Mouse (Mus musculus) kidney, adult 2 months (tissue): Measurements from ENCODE around the gene Ttyh3. TPM values are rescaled to one million over a fixed set of nuclear protein-coding genes. Genes with fewer than 3 reads are reported as not detected.
A peak's percentile ranks its signal among the peaks of the same experiment; 100 is the strongest.
"Not testable (repeated sequence)": the region's sequence is repeated elsewhere in the genome, so short reads cannot be mapped to it uniquely, and the experiment has no call there.

Experiments
- DNase-seq: peaks from one replicate; pipeline ENCODE4 v3.0.0; 2021
- H3K27ac ChIP-seq: fragments of 200-500 bp; 2 replicates; pipeline ENCODE4 v1.5.1; 2012; ENCODE audit warnings: low read depth, low read length, control low read depth, inconsistent platforms; ENCODE audit not compliant: insufficient read depth
- H3K27me3 ChIP-seq: fragments of 200-500 bp; replicated peaks from 2 replicates; pipeline ENCODE4 v1.6.1; 2012; ENCODE audit warnings: mild to moderate bottlenecking, moderate library complexity, low read length, inconsistent platforms; ENCODE audit not compliant: control insufficient read depth, insufficient read depth
- H3K36me3 ChIP-seq: fragments of 200-500 bp; 2 replicates; pipeline ENCODE4 v1.6.1; 2012; ENCODE audit warnings: mild to moderate bottlenecking, moderate library complexity, low read length, inconsistent platforms; ENCODE audit not compliant: control insufficient read depth, insufficient read depth
- H3K4me1 ChIP-seq: fragments of 200-500 bp; 2 replicates; pipeline ENCODE4 v1.6.1; 2011; ENCODE audit warnings: low read length; ENCODE audit not compliant: control insufficient read depth, insufficient read depth
- H3K4me3 ChIP-seq: fragments of 200-500 bp; 2 replicates; pipeline ENCODE4 v1.5.1; 2011; ENCODE audit warnings: mild to moderate bottlenecking, low read depth, low read length, control low read depth; ENCODE audit not compliant: insufficient read depth
- CTCF ChIP-seq: fragments of 200-500 bp; conservative IDR thresholded peaks from 2 replicates; pipeline ENCODE4 v1.5.1; 2011; ENCODE audit warnings: low read depth, mild to moderate bottlenecking, control low read depth, low read length, moderate library complexity, mixed read lengths; ENCODE audit not compliant: insufficient read depth, insufficient read length
- POLR2A ChIP-seq: fragments of 200-500 bp; IDR thresholded peaks from one replicate; pipeline ENCODE4 v1.6.1; 2011; ENCODE audit warnings: low read depth, low read length, control low read depth
- WGBS: fragments of 180-500 bp; shearing (Covaris S2); methylation state at CpG from one replicate; pipeline ENCODE4 v1.1.7; 2018; 5-methylcytosine and 5-hydroxymethylcytosine counted together
- polyA plus RNA-seq: library from polyadenylated mRNA; depleted of rRNA; stranded (reverse); fragments of >200 nt; gene quantifications from 2 replicates; pipeline ENCODE4 v1.2.3, GENCODE M21; 2012

The Ttyh3 gene
- polyA plus RNA-seq, 1 experiment, result 35.6 TPM

DNA sequence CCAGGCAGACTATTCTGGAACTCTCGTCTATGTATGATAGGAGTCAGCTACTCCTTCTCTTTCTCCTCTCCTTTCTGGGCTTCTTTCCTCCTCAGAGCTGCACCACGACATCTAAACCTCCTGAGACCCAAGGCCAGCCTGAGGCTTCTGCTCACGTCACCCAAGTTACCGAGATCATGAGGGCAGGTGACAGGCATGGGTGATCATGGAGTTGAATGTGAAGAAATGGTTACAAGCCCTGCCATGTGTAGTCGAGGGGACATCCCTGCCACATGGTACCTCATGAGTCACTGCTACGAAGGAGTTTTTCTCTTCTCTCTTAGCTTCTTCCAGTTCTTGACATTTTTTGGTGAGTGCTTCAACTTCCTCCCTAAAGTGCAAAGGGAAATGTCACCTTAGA, 28.3 kb upstream of the Ttyh3 start:
- Histone ChIP-seq H3K36me3 (no peaks in the 10 kb centered on the region), H3K27me3 (no peaks in the 10 kb centered on the region), H3K4me1 (no peaks in the 10 kb centered on the region), H3K4me3 (no peak overlapping the region), H3K27ac (no peak overlapping the region)
- no peak for TF ChIP-seq POLR2A
- no peak for TF ChIP-seq CTCF
- no peak for DNase-seq
- 73% methylated on average over 6 of the region's 6 CpGs for WGBS

GRCm38 (mm10) chr5:140675640-140676039, 26.8 kb upstream of the Ttyh3 start:
- 91% methylated on average over 11 of the region's 11 CpGs for WGBS

DNA sequence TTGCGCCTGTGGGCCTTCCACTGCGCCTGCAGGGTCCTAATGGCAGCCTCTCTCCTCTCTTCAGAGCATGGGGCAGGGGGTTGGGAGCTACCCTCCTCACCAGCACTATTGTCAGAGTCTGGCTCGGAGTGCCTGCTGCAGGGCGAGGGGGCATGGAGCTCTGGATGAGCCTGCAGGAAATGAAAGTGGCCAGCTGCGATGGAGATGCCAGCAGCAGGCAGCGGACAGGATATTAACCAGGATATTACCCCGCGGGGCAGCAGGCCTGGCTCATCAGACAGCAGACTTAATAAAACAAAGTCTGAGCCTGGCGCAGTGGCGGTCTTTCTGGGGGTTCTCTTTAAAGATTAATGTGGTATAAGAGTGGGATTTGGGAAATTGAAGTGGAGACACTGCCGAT, 26.2 kb upstream of the Ttyh3 start:
- TF ChIP-seq CTCF, result no peak
- no peak for TF ChIP-seq POLR2A
- no peak overlapping the region for H3K4me3 ChIP-seq
- no peaks in the 10 kb centered on the region for H3K27me3 ChIP-seq
- no peak overlapping the region for H3K27ac ChIP-seq
- no peak for DNase-seq
- 0 out of 2 replicates have a peak, but pooled peaks cover 3% of the 10 kb centered on the region for H3K36me3 ChIP-seq
- H3K4me1 ChIP-seq, result no peaks in the 10 kb centered on the region
- 66% methylated on average over 11 of the region's 11 CpGs for WGBS

More at GRCm38 (mm10) chr5:140675640-140676039, 26.8 kb upstream of the Ttyh3 start:
- Histone ChIP-seq H3K27me3 (no peaks in the 10 kb centered on the region), H3K36me3 (no peaks in the 10 kb centered on the region), H3K4me1 (no peaks in the 10 kb centered on the region), H3K27ac (no peak overlapping the region), H3K4me3 (no peak overlapping the region)
- no peak for DNase-seq
- no peak for TF ChIP-seq POLR2A

DNA sequence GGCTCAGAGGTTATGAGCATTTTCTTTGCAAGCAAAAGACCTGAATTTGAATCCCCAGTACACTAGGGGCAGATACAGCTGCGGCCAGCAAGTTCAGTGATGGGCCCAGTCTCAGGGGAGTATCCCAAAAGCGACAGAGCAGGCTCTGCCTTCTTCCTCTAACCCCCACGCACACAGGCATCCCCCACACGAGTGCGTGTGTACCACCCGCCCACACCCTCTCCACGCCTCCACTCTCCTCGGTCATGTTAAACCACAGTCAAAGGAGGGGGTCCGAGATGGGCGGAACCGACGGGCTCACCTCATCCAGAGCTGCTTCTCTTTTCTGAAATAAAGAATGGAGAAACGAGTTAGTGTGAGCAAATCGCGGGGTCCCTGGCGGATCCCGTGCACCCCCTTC, 25.2 kb upstream of the Ttyh3 start:
- no peaks in the 10 kb centered on the region for H3K27me3 ChIP-seq
- DNase-seq, result no peak
- WGBS, result 80% methylated on average over 17 of the region's 17 CpGs
- H3K36me3 ChIP-seq, result peaks cover 5% of the 10 kb centered on the region; the same call in 1 of the 2 replicates
- no peaks in the 10 kb centered on the region for H3K4me1 ChIP-seq
- H3K27ac ChIP-seq, result no peak overlapping the region
- TF ChIP-seq POLR2A, result no peak
- TF ChIP-seq CTCF, result no peak
- no peak overlapping the region for H3K4me3 ChIP-seq

DNA sequence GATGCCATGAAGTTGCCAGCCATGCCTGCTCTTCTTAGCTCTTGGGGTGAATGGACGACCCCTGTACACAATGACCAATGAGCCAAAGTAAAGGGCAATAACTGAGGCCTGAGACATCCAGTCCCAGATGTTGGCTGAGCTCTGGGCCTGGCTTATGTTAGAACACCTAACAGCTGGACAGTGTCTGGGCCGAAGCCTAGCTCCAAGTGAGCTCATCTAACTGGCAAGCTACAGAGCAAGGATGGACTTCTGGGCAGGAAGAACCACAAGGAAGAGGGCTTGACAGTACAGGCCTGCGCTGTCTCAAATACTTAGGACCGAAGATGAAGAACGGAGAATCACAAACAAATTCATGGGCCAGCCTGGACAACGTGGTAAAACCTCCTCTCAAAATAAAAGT, 23.8 kb upstream of the Ttyh3 start:
- 89% methylated on average over 6 of the region's 6 CpGs for WGBS
- not testable (repeated sequence) for H3K4me1 ChIP-seq, H3K27me3 ChIP-seq, H3K36me3 ChIP-seq, DNase-seq, H3K4me3 ChIP-seq, H3K27ac ChIP-seq

DNA sequence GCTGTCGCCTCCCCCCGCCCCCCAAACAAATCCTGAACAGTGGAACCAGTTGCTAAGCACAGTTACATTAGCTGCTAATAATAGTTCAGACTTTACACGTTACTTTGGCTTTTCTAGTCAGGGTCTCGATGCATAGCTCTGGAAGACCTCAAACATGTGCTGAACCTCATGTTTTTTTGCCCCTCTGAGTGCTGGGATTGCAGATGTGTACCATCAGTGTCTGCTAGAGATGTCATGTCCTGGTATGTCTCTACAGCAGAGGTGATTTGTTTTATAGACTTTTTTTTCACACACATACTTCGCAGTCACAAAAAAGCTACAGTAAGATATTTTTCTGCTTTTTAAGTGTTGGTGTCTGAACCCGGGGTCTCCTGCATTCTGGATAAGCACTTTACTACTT, 23.3 kb upstream of the Ttyh3 start:
- no peaks in the 10 kb centered on the region for H3K4me1 ChIP-seq
- WGBS, result 89% methylated on average over 6 of the region's 6 CpGs
- no peak overlapping the region for H3K27ac ChIP-seq
- no peaks in the 10 kb centered on the region for H3K27me3 ChIP-seq
- TF ChIP-seq POLR2A (no peak), CTCF (no peak)
- no peak overlapping the region for H3K4me3 ChIP-seq
- no peak for DNase-seq
- H3K36me3 ChIP-seq, result peaks cover 7% of the 10 kb centered on the region; the same call in 1 of the 2 replicates

DNA sequence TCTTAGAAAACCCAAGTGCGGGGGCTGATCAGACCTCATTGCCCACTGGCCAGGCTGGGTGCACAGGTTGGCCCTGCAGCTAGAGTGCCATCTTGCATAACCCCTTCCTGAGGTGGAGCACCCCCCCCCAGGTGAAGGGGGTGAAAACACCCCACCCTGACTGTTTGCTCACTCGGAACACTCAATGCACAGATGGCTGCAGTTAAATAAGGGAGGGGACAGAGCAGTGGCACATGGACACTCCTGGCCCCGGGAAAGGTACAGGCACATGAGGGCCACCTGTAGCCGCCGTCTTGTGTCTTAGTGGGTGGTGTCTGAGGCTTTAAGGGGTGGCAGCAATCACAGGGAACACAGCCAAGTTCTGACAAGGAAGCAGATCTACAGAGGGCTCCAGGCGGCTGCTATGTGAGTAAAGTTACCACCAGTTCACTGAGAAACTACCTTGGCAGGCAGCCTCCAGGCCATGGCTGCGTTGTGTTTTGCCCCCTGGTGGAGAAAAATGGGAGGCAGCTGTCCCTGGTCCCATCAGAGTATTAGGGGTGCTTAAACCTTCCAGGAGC, 14.9 kb upstream of the Ttyh3 start:
- WGBS, result 46% methylated on average over 7 of the region's 7 CpGs
- Histone ChIP-seq H3K4me3 (no peak overlapping the region), H3K27ac (no peak overlapping the region), H3K27me3 (no peaks in the 10 kb centered on the region), H3K4me1 (no peaks in the 10 kb centered on the region), H3K36me3 (no peaks in the 10 kb centered on the region; the same call in 1 of the 2 replicates)
- peak; percentile 69 for DNase-seq
- TF ChIP-seq POLR2A, result no peak
- TF ChIP-seq CTCF, result peak; percentile 69
